Mouse (Mus musculus) embryo, embryonic 10.5 days (tissue): ENCODE measurements at regions not wholly inside any gene's neighbourhood (a gene's known extent, or its start where the extent isn't known, plus 50 kb on each side); places are given as distances from the start of the nearest gene placed in this dataset.
A peak's percentile ranks its signal among the peaks of the same experiment; 100 is the strongest.

Source experiments
- DNase-seq: peaks from one replicate; pipeline ENCODE4 v3.0.0-alpha.2; 2015; ENCODE audit warnings: low spot score

DNA sequence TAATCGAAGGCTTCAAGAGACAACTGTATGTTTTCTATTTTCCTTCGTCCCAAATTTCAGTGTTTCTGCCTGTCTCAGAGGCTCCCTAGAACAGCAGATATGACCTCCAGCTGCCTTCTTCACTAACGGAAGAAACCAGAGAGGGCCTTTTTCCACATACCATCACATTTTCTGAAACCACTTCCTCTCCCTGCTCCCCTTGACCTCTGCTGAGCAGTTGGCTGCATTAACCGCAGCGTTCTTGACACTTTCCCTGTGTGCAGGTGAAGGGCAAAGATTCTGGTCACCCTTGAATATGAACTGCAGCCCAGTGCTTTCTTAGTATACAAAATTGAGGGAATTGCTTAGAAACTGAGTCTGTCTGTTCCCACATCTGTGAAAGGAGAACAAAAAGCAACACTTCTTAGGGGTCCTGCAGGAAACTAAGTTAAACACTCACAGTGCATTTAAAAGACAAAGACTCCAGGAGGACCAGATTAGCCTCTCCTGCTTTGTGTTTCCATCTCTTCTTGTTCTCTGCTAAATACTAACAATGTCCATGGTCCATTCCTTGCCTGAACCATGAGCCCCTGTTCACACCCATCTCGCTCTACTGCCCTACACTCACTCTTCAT lies 98.4 kb downstream of the Akap11 start:
- peak; percentile 7 for DNase-seq

GRCm38 (mm10) chr14:78436586-78436985 lies 100.0 kb downstream of the Akap11 start:
- DNase-seq = no peak

- no peak for DNase-seq
Measured at GRCm38 (mm10) chr14:78435982-78436381, 100.6 kb downstream of the Akap11 start.

DNA sequence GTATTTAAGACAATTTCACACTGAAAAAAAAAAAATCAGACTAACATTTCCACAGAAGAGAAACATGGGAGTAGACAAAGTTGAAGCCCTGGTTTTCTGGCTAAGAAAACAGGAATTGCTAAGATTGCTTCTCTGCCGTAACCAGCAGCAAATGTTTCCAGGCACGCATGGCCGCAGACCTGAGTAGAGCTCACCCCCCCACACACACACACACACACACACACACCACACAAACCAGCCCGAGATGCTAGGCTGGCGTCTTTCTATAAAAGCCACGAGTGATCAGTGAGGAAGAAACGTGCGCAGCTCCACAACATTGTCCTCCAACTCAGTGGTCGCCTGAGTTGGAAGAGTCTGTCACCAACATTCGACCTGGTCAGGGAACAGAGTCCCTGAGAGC lies 101.0 kb downstream of the Akap11 start:
- DNase-seq = no peak

DNA sequence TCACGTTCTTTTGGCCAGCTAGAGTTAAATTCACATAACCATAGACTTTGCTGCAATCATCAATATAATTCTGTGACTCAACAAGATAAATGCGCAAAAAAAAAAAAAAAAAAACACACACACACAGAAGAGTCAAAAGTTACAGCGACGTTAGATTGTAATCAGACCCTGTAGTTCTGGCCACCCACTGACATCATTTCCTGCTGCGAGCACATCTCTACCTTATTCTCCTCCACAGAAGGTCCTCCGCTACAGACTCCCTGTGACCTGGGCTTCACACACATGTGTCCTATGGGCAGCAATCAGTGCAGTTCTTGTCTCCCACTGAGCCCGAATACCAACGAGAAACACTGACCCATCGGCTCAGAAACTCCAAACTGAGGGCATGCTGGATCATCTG lies 101.9 kb downstream of the Akap11 start:
- DNase-seq = no peak

DNA sequence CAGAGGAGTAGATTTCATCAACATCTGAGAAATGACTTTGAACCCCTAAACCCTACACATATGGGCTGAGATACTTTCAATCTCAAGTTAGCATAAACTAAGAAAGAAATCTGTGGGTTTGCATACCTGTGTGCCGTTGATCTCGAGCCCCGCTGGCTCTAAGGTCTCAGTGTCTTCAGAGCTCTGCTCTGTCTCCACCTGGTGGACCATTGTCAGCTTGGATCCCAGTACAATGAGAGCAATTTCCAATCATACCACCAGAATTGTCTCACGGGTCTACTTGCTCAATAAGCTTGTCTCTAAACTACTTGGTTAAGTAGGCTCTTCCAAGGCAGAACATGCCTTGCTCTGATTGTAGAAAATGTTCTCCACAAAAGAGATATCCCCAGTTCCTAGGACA lies 102.5 kb downstream of the Akap11 start:
- DNase-seq = no peak

DNA sequence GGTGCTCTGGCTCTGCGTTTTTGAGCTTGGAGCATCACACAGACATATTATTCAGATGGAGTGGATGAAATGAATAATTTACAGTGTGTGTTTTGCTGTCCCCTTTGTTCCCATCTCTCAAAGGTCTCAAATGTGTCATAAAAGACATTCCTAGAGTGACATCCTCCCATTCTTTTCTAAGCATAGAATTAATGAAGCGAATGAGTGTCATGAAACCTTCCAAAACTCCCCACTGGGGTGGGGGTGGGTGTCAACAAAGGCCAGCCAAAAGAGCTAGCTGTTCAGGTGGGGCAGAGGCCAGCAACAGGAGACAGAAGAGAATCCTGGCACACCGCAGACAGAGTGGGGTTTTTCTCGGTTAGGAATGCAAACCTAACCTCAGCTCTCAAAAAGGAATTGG lies 104.1 kb downstream of the Akap11 start:
- DNase-seq = no peak

DNA sequence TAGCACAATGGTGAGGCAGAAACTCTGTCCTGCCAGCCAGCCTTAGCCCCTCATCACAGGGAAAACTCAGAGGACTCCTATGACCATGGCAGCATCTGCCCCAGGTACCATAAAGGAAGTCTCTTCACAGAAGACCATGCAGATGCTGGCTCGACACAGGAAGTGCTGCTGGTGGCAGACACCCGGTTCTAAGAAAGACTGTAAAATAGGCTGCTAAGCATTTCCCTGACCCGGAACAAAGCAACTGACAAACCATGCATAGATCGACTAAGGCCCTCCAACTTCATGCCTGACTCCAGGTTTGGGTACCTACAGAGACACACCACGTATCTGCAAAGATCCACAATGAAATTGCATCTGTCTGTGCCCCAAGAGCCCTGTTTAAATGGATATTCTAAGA lies 104.7 kb downstream of the Akap11 start:
- no peak for DNase-seq

DNA sequence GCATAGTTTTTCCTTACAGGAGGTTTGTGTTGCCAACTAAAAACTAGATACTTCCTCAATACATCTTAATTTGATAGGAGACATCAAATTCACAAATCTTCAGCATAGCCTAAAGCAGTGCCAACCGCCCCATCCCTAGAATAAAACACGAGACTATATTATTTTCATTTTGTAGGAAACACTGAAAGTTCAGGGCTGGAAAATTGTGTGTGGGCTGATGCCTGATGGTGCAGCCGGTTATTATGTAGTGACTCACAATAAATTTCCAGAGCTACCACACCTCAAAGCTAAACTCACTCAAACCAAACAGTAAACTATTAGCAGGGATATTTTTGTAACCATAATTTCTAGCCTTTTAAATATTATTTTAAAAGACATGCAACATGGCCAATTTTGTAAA lies 105.2 kb downstream of the Akap11 start:
- no peak for DNase-seq

DNA sequence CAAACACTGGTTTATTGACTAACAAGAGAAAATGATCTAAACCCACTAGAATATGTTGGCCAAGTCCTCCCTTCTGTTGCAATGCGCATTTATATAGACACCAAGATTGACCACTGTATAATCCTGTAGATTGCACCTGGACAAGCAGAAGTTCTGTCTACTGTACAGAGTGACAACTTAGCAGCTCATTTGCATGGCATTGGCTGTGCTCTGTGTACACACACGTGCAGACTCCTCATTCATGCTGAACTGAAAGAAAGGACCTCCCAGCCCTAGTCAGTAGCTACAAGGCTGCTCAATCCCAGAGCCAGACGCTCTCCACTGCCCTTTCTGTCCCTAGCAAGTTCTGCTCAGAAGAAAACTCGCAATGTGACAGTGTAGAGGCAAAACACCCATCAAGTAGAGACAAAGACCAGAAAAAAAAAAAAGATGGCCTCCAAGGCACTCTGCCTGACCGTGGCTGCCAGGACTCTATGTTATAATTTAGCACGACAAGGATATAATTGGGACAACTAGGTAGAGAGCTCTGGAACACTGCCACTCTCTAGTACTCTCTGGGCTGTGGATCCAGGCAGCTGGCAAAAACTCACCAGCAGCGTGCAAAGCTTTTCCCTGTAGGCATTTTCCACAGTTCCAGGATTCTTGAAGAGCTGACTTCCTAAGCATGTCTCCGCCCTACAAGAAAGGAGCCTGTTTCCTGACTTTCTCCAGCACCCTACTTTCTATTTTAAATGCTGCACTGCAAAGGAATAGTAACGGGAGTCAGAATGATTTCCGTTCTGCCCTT lies 108.2 kb downstream of the Akap11 start:
- no peak for DNase-seq

GRCm38 (mm10) chr14:78427062-78427461 lies 109.5 kb downstream of the Akap11 start:
- no peak for DNase-seq

GRCm38 (mm10) chr14:78422601-78423000 lies 114.0 kb downstream of the Akap11 start:
- DNase-seq = no peak

GRCm38 (mm10) chr14:78420966-78421365 lies 113.1 kb upstream of the Tnfsf11 start:
- DNase-seq = no peak

GRCm38 (mm10) chr14:78420176-78420575 lies 112.3 kb upstream of the Tnfsf11 start:
- DNase-seq = no peak

DNA sequence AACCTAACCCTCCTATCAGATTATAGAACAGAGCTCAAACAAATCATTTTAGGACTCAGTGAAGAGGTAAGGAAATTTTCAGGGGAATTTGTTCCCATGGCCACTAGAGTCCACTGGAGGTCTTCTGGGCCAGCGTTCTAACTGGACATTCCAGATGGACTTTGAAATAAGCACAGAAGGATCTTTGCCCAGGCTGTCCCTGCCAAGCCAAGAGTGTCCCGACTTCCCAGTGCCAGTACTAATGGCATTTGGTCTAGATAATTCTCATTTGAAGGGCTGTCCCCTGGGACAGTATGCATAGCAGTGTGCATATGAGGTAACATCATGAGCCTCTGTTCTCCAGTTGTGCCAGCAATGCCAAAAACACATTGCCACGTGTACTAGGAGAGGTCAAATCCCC lies 97.7 kb upstream of the Tnfsf11 start:
- DNase-seq = no peak

DNA sequence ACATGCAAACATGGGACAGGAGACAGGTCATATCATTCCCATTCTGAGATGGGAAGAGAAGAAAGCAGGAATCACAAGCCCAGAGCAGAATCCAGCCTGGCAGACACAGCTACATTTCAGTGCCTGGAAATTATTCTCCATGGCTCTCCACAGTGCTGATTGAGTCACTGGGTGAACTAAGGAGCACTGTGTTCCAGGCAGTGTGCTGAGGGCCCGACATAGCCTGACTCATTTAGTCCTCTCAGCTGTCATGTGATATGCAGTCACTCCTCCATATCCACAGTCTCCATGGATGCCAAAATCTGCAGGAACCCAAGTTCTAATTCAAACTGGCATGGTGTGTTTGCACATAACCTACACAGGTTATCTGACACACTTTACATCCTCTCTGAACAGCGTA lies 90.1 kb upstream of the Tnfsf11 start:
- no peak for DNase-seq

GRCm38 (mm10) chr14:78395631-78396030 lies 87.8 kb upstream of the Tnfsf11 start:
- DNase-seq = no peak

- DNase-seq = no peak
Measured at GRCm38 (mm10) chr14:78387011-78387410, 79.2 kb upstream of the Tnfsf11 start.

DNA sequence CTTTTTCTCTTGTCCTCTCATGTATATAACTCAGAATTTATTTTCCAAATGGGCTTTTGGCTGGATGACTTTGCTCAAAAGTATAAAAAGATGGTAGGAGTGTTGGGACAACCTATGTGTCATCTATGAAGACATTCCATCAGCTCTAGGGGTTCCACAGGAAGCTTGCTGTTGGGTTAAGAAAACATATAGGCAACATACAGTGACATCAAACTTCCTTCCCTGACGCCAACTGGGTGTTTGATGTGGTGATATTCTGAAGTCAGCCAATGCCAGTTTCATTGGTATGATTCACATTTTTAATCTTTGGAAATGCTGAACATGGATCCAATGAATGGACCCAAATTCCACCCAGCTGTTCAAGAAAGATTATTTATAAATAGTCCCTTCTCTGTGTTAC lies 76.5 kb upstream of the Tnfsf11 start:
- no peak for DNase-seq

DNA sequence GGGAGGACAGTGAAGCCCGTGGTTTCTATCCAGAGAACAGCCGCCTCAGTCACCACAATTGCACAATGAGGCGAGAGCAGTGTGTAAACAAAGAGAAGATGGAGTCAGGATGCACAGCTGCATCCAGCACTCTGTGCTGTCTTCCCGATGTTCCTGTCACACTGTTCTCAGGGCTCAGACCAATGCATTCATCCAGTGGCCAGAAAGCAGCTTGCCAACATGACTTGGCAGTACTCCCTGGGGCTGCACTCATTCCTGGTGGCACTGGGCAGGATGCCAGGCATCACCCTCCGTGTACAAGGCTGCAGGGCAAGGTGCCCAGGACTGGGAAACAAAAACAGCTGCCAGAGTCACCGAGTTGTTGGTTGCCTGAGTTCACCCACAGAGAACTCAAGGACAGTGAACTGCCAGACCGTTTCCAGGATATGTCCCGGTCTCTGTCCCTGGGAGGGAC lies 75.4 kb upstream of the Tnfsf11 start:
- no peak for DNase-seq

GRCm38 (mm10) chr14:78380011-78380410 lies 72.2 kb upstream of the Tnfsf11 start:
- DNase-seq = no peak

DNA sequence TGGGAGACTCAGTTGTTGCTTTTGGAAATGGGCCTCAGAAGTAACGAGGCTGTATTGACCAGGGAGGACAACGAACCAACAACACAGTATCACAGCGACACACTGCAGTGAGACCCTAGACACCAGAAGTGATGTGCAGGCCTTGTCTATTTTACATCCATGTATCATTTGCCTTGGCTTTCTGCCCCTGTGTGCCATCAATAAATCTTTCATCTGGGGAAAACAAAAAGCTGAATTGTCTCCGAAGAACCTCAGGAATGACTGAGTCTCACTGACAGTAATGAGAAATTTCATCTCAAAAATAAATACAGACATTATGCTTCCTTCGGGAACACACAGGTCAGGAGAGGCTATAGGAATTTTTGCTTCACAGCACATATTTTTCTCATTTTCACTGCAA lies 68.7 kb upstream of the Tnfsf11 start:
- DNase-seq = no peak

DNA sequence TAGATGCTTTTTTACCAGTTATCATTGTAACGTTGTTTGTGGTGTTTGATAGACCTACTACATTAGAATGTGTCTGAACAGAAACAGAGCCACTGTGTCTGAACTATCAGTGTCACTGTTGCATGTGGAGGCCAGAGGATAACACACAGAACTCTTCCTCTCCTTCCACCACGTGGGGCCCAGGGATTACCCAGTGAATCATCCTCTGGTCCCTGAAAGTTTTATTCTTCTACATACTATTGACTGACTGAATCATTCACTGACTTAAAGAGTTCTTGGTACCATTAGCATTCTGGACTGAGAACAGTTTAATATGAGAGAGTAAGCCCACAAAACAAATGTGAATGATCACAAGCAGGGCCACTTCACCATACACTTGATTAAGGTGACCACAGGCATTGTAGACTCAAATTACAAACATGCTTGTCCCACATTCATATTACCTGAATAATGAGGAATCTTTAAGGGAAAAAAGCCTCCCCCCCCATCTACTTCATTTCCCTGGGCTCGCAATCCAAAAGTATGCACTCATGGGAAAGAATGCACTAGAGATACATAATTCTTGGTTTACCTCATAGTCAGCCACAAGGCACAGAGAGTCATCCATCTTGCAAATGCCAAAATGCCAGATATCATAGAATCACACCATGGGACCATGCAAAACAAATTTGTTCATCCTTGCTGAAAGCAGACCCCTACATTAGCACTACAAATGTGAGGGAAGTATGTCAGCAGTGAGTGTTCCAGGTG lies 68.1 kb upstream of the Tnfsf11 start:
- no peak for DNase-seq
